Mouse (Mus musculus): ENCODE results near the gene Pappa. TPM values are rescaled to one million over a fixed set of nuclear protein-coding genes. Genes with fewer than 3 reads are reported as not detected.
A peak's percentile ranks its signal among the peaks of the same experiment; 100 is the strongest.

Pappa gene
- polyA plus RNA-seq (2015; fragmentation: Nextera tagmentation; extraction: Ambion mirVana), result 0.82 and 1.0 TPM in 2 replicates

- H3K9me3 ChIP-seq, result no peaks in the 10 kb centered on the region
- no peak within 1 kb of the TSS for H3K27ac ChIP-seq (replicated peaks)
- H3K4me2 ChIP-seq, result peak within 1 kb of the TSS; percentile 97
- no peaks in the 10 kb centered on the region for H3K36me3 ChIP-seq
- H3K27me3 ChIP-seq, result peaks cover 5% of the 10 kb centered on the region; the same call in 1 of the 2 replicates
- 1% methylated on average over 16 of the region's 16 CpGs for WGBS
- peak within 1 kb of the TSS; percentile 58 for H3K4me3 ChIP-seq
- H3K9ac ChIP-seq, result peak within 1 kb of the TSS; percentile 53
- H3K4me1 ChIP-seq (replicated peaks), result peaks cover 29% of the 10 kb centered on the region
- no peak for ATAC-seq (ENCODE audit: low FRiP score, low read depth)
Measured at GRCm38 (mm10) chr4:65123741-65124224, at the start of gene Pappa. Gene Pappa (plus strand): TSS chr4:65124174.

GRCm38 (mm10) chr4:65077906-65078615 lies 45.9 kb upstream of the Pappa start:
- no peaks in the 10 kb centered on the region for H3K9me3 ChIP-seq
- WGBS, result 83% methylated on average over 6 of the region's 6 CpGs

GRCm38 (mm10) chr4:65086864-65087263 lies 37.1 kb upstream of the Pappa start:
- Histone ChIP-seq H3K27me3 (no peaks in the 10 kb centered on the region), H3K9me3 (no peaks in the 10 kb centered on the region), H3K9ac (no peak overlapping the region), H3K27ac (replicated peaks) (no peak overlapping the region), H3K36me3 (no peaks in the 10 kb centered on the region), H3K4me1 (replicated peaks) (no peaks in the 10 kb centered on the region), H3K4me2 (no peak overlapping the region), H3K4me3 (no peak overlapping the region)
- WGBS, result 88% methylated on average over 1 of the region's 1 CpGs
- no peak for ATAC-seq (ENCODE audit: low FRiP score, low read depth)

More at GRCm38 (mm10) chr4:65077906-65078615, 45.9 kb upstream of the Pappa start:
- Histone ChIP-seq H3K4me1 (replicated peaks) (no peaks in the 10 kb centered on the region), H3K36me3 (no peaks in the 10 kb centered on the region), H3K9ac (no peak overlapping the region), H3K4me2 (no peak overlapping the region), H3K27ac (replicated peaks) (no peak overlapping the region), H3K4me3 (no peak overlapping the region), H3K27me3 (no peaks in the 10 kb centered on the region)
- no peak for ATAC-seq (ENCODE audit: low FRiP score, low read depth)

DNA sequence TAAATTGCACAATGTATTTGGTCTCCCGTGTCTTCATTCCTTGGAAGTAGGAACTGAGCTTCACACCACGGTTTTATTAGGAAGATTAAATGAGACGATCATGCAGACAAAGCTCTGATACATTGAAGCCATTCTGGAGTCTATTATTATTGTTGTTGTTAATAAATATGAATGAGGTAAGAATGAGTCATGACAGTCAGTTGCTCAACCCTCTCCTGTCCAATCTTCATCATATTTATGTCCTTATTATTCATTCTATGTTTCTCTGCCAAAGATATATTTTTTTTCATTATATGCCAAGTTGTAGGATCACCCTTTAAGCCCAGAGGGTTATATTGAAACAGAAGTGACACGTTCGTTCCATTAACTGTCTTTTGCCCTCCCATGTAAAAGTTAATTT lies 36.4 kb upstream of the Pappa start:
- Histone ChIP-seq H3K4me1 (replicated peaks) (no peaks in the 10 kb centered on the region), H3K4me3 (no peak overlapping the region), H3K27ac (replicated peaks) (no peak overlapping the region), H3K9ac (no peak overlapping the region), H3K36me3 (no peaks in the 10 kb centered on the region), H3K9me3 (no peaks in the 10 kb centered on the region), H3K27me3 (no peaks in the 10 kb centered on the region), H3K4me2 (no peak overlapping the region)
- no peak for ATAC-seq (ENCODE audit: low FRiP score, low read depth)
- 90% methylated on average over 5 of the region's 5 CpGs for WGBS

- no peak for ATAC-seq (ENCODE audit: low FRiP score, low read depth)
- Histone ChIP-seq H3K4me1 (replicated peaks) (no peaks in the 10 kb centered on the region), H3K4me3 (no peak overlapping the region), H3K9me3 (no peaks in the 10 kb centered on the region), H3K27ac (replicated peaks) (no peak overlapping the region), H3K36me3 (no peaks in the 10 kb centered on the region), H3K27me3 (no peaks in the 10 kb centered on the region), H3K4me2 (no peak overlapping the region), H3K9ac (no peak overlapping the region)
- 12% methylated on average over 1 of the region's 1 CpGs for WGBS
Measured at GRCm38 (mm10) chr4:65092191-65092590, 31.8 kb upstream of the Pappa start.

DNA sequence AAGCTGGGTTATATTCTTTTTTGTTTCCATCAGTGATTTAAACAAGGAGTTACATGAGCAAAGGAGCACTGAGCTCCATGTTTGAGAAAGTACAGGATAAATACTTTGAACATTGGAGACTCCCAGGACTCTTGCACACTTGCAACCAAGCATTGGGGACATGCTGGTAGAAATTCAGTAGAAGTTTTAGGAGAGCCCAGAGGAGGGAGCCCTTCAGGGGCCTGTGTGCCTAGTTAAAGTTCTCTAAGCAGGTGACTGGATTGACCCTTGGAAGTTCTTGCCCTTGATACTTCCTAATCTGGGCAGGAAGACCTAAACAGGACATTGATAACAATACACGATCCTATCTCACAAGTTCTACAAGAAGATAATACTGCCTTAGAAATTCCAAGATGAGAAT lies 3.6 kb upstream of the Pappa start:
- H3K27me3 ChIP-seq, result peaks cover 5% of the 10 kb centered on the region; the same call in 1 of the 2 replicates
- H3K9ac ChIP-seq, result no peak overlapping the region
- no peak overlapping the region for H3K27ac ChIP-seq (replicated peaks)
- H3K36me3 ChIP-seq, result no peaks in the 10 kb centered on the region
- H3K4me3 ChIP-seq, result no peak overlapping the region
- no peaks in the 10 kb centered on the region for H3K9me3 ChIP-seq
- 94% methylated on average over 1 of the region's 1 CpGs for WGBS
- no peak for ATAC-seq (ENCODE audit: low FRiP score, low read depth)
- H3K4me1 ChIP-seq (replicated peaks), result peaks cover 15% of the 10 kb centered on the region
- H3K4me2 ChIP-seq, result no peak overlapping the region

- WGBS, result 1% methylated on average over 2 of the region's 2 CpGs
- Histone ChIP-seq H3K4me2 (peak overlapping the region; percentile 97), H3K27ac (replicated peaks) (no peak overlapping the region), H3K4me3 (no peak overlapping the region), H3K4me1 (replicated peaks) (peaks cover 29% of the 10 kb centered on the region), H3K9ac (no peak overlapping the region), H3K9me3 (no peaks in the 10 kb centered on the region), H3K36me3 (no peaks in the 10 kb centered on the region), H3K27me3 (peaks cover 5% of the 10 kb centered on the region; the same call in 1 of the 2 replicates)
- ATAC-seq (ENCODE audit: low FRiP score, low read depth), result no peak
Measured at GRCm38 (mm10) chr4:65122841-65123240, 1.1 kb upstream of the Pappa start.

DNA sequence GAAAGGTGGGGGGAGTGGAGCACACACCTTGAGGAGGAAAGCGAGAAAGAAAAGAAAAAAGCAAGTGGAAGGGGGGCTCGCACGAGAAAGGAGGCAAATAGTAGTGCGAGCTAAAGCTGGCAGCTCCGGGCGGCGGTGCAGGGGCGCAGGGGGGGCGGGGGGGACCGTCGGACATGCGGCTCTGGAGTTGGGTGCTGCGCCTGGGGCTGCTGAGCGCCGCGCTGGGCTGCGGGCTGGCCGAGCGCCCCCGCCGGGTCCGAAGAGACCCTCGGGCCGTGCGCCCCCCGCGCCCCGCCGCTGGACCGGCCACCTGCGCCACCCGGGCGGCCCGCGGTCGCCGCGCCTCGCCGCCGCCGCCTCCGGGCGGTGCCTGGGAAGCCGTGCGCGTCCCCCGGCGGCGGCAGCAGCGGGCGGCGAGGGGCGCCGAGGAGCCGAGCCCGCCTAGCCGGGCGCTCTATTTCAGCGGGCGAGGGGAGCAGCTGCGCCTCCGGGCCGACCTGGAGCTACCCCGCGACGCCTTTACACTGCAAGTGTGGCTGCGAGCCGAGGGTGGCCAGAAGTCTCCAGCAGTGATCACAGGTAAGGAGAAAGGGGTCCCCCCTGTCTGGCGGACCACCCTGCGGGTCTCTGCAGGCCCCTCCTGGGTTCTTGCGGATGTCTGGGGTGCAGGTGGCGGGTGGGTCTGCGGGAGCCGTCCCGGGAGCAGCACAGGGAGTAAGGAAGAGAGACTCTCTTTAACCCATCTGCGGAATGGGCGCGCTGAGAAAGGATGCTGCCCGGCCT lies 586 bp downstream of the Pappa start:
- Histone ChIP-seq H3K4me2 (peak overlapping the region; percentile 97), H3K27me3 (peaks cover 9% of the 10 kb centered on the region; the same call in 1 of the 2 replicates), H3K27ac (replicated peaks) (no peak overlapping the region), H3K4me3 (peak overlapping the region; percentile 58), H3K9ac (peak overlapping the region; percentile 53), H3K9me3 (no peaks in the 10 kb centered on the region), H3K4me1 (replicated peaks) (peaks cover 29% of the 10 kb centered on the region), H3K36me3 (no peaks in the 10 kb centered on the region)
- under 1% methylated on average over 38 of the region's 80 CpGs for WGBS
- ATAC-seq (ENCODE audit: low FRiP score, low read depth), result peak; percentile 63

DNA sequence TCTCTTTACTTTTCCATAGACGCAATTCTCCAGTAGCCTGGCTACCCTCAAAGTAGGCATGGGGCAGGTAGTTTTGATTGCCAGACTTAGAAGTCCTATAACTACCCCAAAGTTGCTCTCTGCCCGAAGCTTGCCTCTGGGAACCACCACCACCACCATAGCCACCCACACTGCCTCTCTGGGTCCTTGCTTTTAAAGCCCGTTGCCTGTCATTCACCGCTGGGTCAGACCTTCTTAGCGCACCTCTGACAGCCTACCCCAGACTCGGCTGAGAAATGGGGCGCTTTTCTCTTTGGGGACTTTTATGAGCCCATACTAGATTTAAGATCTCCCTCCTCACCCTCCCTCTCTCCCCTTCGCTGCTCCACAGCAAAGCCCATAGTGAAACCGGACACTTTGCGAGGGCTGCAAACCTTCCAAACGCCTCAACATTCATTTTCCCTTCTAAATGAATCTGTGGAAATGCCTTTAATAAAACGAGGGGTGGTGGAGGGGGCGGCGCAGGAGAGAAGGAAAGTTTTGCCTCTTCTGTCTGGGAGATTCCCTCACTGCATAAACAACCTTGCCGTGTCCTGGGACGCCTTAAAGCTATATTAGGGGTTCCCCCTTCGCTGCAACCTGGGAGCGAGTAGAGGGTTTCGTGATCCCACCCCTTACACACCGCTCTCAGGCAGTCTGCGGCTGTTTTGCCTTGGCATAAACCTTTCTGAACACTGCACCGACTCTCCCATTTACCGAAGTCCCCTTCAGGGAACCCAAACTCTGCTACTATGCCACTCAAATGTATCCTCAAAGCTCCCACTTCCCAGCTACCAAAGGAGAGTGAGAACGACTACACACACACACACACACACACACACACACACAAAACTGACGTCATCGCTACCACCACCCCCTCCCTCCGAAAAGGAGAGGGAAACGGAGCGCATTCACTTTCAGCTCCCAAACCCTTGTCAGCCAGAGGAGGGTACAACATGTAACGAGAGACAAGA lies 1.7 kb downstream of the Pappa start:
- Histone ChIP-seq H3K4me1 (replicated peaks) (peaks cover 29% of the 10 kb centered on the region), H3K4me2 (peak overlapping the region; percentile 97), H3K27ac (replicated peaks) (no peak overlapping the region), H3K4me3 (peak overlapping the region; percentile 58), H3K9me3 (no peaks in the 10 kb centered on the region), H3K36me3 (no peaks in the 10 kb centered on the region), H3K9ac (peak overlapping the region; percentile 27), H3K27me3 (peaks cover 9% of the 10 kb centered on the region; the same call in 1 of the 2 replicates)
- WGBS, result under 1% methylated on average over 30 of the region's 30 CpGs
- ATAC-seq (ENCODE audit: low FRiP score, low read depth), result peak; percentile 52

- Histone ChIP-seq H3K27me3 (peaks cover 9% of the 10 kb centered on the region; the same call in 1 of the 2 replicates), H3K9me3 (no peaks in the 10 kb centered on the region), H3K9ac (peak overlapping the region; percentile 27), H3K4me3 (peak overlapping the region; percentile 58), H3K4me1 (replicated peaks) (peaks cover 29% of the 10 kb centered on the region), H3K36me3 (no peaks in the 10 kb centered on the region), H3K27ac (replicated peaks) (no peak overlapping the region), H3K4me2 (peak overlapping the region; percentile 97)
- WGBS, result 4% methylated on average over 23 of the region's 23 CpGs
- ATAC-seq (ENCODE audit: low FRiP score, low read depth), result no peak
Measured at GRCm38 (mm10) chr4:65126451-65127290, 2.7 kb downstream of the Pappa start.

GRCm38 (mm10) chr4:65127291-65127590 lies 3.3 kb downstream of the Pappa start:
- no peak overlapping the region for H3K9ac ChIP-seq
- H3K4me2 ChIP-seq, result peak overlapping the region; percentile 97
- H3K4me1 ChIP-seq (replicated peaks), result peaks cover 29% of the 10 kb centered on the region
- peak overlapping the region; percentile 58; the same call in 1 of the 2 replicates for H3K4me3 ChIP-seq
- no peaks in the 10 kb centered on the region for H3K36me3 ChIP-seq
- no peaks in the 10 kb centered on the region for H3K9me3 ChIP-seq
- peaks cover 9% of the 10 kb centered on the region; the same call in 1 of the 2 replicates for H3K27me3 ChIP-seq
- 21% methylated on average over 6 of the region's 6 CpGs for WGBS
- no peak overlapping the region for H3K27ac ChIP-seq (replicated peaks)
- ATAC-seq (ENCODE audit: low FRiP score, low read depth), result peak; percentile 43; the same call in 1 of the 2 replicates
